Mouse (Mus musculus): Measurements from ENCODE around the gene Efcab11. TPM values are rescaled to one million over a fixed set of nuclear protein-coding genes. Genes with fewer than 3 reads are reported as not detected.
"Not testable (repeated sequence)": the region's sequence is repeated elsewhere in the genome, so short reads cannot be mapped to it uniquely, and the experiment has no call there.

Efcab11 gene
- total and polyA plus RNA-seq, 3 experiments: 7.9 to 12.2 (median 8.0) TPM

DNA sequence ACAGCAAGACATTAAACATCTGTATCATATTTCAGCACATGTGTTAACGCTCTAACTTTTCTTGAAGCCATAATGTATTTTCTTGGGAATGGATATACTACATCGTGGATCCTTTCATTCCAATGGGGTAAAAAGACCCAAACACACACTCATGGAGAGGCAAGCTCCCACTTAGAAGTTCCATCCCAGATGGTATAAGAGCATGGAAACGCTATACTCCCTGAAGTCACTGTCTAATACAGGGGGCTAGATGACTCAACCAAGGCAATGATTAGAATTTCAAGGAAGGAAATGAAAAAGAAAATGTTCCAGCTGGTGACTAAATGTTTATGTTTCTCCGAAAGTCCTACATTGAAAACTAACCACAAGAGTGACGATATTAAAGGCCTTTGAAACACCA is 76.3 kb downstream of the Efcab11 start:
- H3K79me2 ChIP-seq (replicated peaks; ENCODE audit: control insufficient read depth, extremely low read depth, insufficient read depth, poor library complexity, severe bottlenecking): no peaks in the 10 kb centered on the region
- no peak overlapping the region for H3K27ac ChIP-seq (ENCODE audit: insufficient read depth, low read depth)
- no peaks in the 10 kb centered on the region for H3K9me3 ChIP-seq (replicated peaks; ENCODE audit: low read length)
- H3K27me3 ChIP-seq (replicated peaks): no peaks in the 10 kb centered on the region
- dilution Hi-C loops (cut with MboI; ENCODE audit: extremely low pct_ligation_motif_present, extremely low pct_unique_long_range_greater_than_20kb, low sequenced_read_pairs) (no loop called here), in situ Hi-C loops (cut with MboI; ENCODE audit: low pct_ligation_motif_present, low pct_unique_long_range_greater_than_20kb, low sequenced_read_pairs) (no loop called here)
- H3K4me1 ChIP-seq (ENCODE audit: control insufficient read depth in 1 of 2, insufficient read depth in 2 of 2): peaks cover 0 to 6% of the 10 kb centered on the region in 2 experiments; a peak in 2 of 4 replicates
- TF ChIP-seq ELF1 (IDR thresholded peaks at IDR 0.05; ENCODE audit: low read depth, low read length): no peak
- DNase-seq (ENCODE audit: extremely low read depth): no peak
- no peak overlapping the region for H3K4me2 ChIP-seq (ENCODE audit: insufficient read depth, low read depth, poor library complexity, severe bottlenecking)
- H3K9ac ChIP-seq (ENCODE audit: insufficient read depth, low read depth): no peak overlapping the region
- no peak overlapping the region for H3K4me3 ChIP-seq (replicated peaks in 1 of 3; ENCODE audit: low read depth in 2 of 3, low read length in 2 of 3, poor library complexity in 1 of 3)
- H3K36me3 ChIP-seq (replicated peaks in 1 of 2; ENCODE audit: control insufficient read depth in 1 of 2, insufficient read depth in 1 of 2, low read length in 1 of 2): peaks cover 0 to 23% of the 10 kb centered on the region in 2 experiments

GRCm38 (mm10) chr12:99806741-99807140 is 77.5 kb downstream of the Efcab11 start:
- H3K9me3 ChIP-seq (replicated peaks; ENCODE audit: low read length); H3K4me2 ChIP-seq (ENCODE audit: insufficient read depth, low read depth, poor library complexity, severe bottlenecking); H3K27me3 ChIP-seq (replicated peaks); H3K4me3 ChIP-seq (replicated peaks in 1 of 3; ENCODE audit: low read depth in 2 of 3, low read length in 2 of 3, poor library complexity in 1 of 3); dilution Hi-C loops (cut with MboI; ENCODE audit: extremely low pct_ligation_motif_present, extremely low pct_unique_long_range_greater_than_20kb, low sequenced_read_pairs); DNase-seq (ENCODE audit: extremely low read depth); H3K27ac ChIP-seq (ENCODE audit: insufficient read depth, low read depth); H3K79me2 ChIP-seq (replicated peaks; ENCODE audit: control insufficient read depth, extremely low read depth, insufficient read depth, poor library complexity, severe bottlenecking); in situ Hi-C loops (cut with MboI; ENCODE audit: low pct_ligation_motif_present, low pct_unique_long_range_greater_than_20kb, low sequenced_read_pairs); H3K9ac ChIP-seq (ENCODE audit: insufficient read depth, low read depth): not testable (repeated sequence)
- peaks cover 0 to 12% of the 10 kb centered on the region in 2 experiments; a peak in 2 of 4 replicates for H3K4me1 ChIP-seq (ENCODE audit: control insufficient read depth in 1 of 2, insufficient read depth in 2 of 2)
- H3K36me3 ChIP-seq (replicated peaks in 1 of 2; ENCODE audit: control insufficient read depth in 1 of 2, insufficient read depth in 1 of 2, low read length in 1 of 2): peaks cover 0 to 21% of the 10 kb centered on the region in 2 experiments

DNA sequence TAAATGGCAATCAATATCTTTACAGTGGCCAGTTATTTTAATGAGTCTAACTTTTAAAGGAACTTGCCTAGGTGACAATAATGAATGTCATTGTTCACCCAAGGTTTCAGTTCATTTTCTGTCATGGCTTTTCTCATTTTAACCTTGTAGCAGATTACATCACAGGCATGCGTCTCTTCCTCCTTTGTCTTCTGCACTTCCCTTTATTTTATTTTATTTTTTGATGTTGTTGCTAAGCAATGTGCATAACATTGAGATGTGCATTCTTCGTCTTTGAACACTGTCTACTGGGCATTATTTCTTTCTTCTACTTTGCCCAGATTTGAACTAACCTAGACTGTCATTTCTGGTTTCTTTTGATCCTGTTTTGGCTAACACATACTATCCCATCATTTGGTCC is 88.3 kb downstream of the Efcab11 start:
- Histone ChIP-seq H3K4me1 (ENCODE audit: control insufficient read depth in 1 of 2, insufficient read depth in 2 of 2) (peaks cover 0 to 13% of the 10 kb centered on the region in 2 experiments; a peak in 2 of 4 replicates), H3K27ac (ENCODE audit: insufficient read depth, low read depth) (no peak overlapping the region), H3K9ac (ENCODE audit: insufficient read depth, low read depth) (no peak overlapping the region), H3K4me2 (ENCODE audit: insufficient read depth, low read depth, poor library complexity, severe bottlenecking) (no peak overlapping the region), H3K79me2 (replicated peaks; ENCODE audit: control insufficient read depth, extremely low read depth, insufficient read depth, poor library complexity, severe bottlenecking) (no peaks in the 10 kb centered on the region), H3K27me3 (replicated peaks) (no peaks in the 10 kb centered on the region), H3K36me3 (replicated peaks in 1 of 2; ENCODE audit: control insufficient read depth in 1 of 2, insufficient read depth in 1 of 2, low read length in 1 of 2) (peaks cover 0 to 11% of the 10 kb centered on the region in 2 experiments), H3K4me3 (replicated peaks in 1 of 3; ENCODE audit: low read depth in 2 of 3, low read length in 2 of 3, poor library complexity in 1 of 3) (no peak overlapping the region), H3K9me3 (replicated peaks; ENCODE audit: low read length) (peaks cover 2% of the 10 kb centered on the region)
- 0 out of 2 replicates have a peak, but pooled peaks have one; percentile 6 for TF ChIP-seq BHLHE40 (IDR thresholded peaks at IDR 0.05; ENCODE audit: low read depth, low read length)
- 0 out of 2 replicates have a peak, but pooled peaks have one; percentile 49 for TF ChIP-seq EP300 (IDR thresholded peaks at IDR 0.05; ENCODE audit: low read length)
- TF ChIP-seq UBTF (IDR thresholded peaks at IDR 0.05; ENCODE audit: low read depth, low read length): no peak
- no peak for TF ChIP-seq IRF4 (IDR thresholded peaks at IDR 0.05; ENCODE audit: low read depth, low read length)
- 0 out of 2 replicates have a peak, but pooled peaks have one; percentile 17 for TF ChIP-seq ELF1 (IDR thresholded peaks at IDR 0.05; ENCODE audit: low read depth, low read length)
- TF ChIP-seq CHD2 (IDR thresholded peaks at IDR 0.05; ENCODE audit: low read length): no peak
- in situ Hi-C loops (cut with MboI; ENCODE audit: low pct_ligation_motif_present, low pct_unique_long_range_greater_than_20kb, low sequenced_read_pairs) (no loop called here), dilution Hi-C loops (cut with MboI; ENCODE audit: extremely low pct_ligation_motif_present, extremely low pct_unique_long_range_greater_than_20kb, low sequenced_read_pairs) (no loop called here)
- peak; percentile 26 for DNase-seq (ENCODE audit: extremely low read depth)
